Mouse (Mus musculus): ENCODE data around the gene Snx33. TPM values are rescaled to one million over a fixed set of nuclear protein-coding genes. Genes with fewer than 3 reads are reported as not detected.

Gene Snx33
- total and polyA plus RNA-seq, 3 experiments: 1.7 to 3.2 (median 2.6) TPM

DNA sequence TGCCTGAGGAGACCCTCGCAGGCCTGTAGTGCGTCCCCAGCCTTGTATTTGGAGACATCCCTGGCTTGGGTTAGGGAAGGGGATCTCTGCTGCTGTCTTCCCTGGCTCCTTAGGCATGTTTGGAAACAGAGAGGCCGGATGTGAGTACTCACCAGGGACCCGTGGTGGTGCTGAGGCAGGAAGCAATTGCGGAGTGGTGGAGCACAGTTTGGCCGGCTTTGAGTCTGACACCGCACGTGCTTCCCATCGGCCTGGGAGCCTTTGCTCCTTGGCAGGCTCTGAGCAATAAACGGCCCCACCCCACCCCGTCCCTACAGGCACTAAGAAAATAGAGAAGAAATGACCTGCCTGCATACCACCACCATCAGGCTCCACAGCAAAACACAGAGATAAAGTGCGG lies 45.4 kb downstream of the Snx33 start:
- TF ChIP-seq E2F4 (IDR thresholded peaks at IDR 0.05; ENCODE audit: insufficient replicate concordance, low read depth, low read length): no peak
- TF ChIP-seq EP300 (IDR thresholded peaks at IDR 0.05; ENCODE audit: low read length): no peak
- dilution Hi-C loops (cut with MboI; ENCODE audit: extremely low pct_ligation_motif_present, extremely low pct_unique_long_range_greater_than_20kb, low sequenced_read_pairs): no loop called here

DNA sequence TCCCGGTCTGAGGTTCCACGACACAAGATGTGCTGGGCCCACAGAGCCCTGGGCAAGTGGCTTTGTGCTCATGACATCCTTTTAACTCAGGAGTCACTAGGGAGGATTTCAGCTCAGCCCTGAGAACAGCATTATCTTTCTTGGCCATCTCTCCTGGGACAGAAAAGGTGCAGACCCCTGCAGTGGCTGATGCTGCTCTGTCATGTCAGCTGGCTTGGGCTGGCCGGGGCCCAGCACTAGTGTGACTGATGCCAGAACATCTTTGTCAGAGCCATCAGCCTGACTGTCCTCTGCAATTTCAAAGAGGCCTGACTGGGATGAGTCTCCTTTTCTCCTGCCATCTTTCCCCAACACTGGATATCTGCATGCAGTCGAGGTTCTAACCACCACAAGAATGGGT lies 45.9 kb downstream of the Snx33 start:
- Histone ChIP-seq H3K36me3 (replicated peaks in 1 of 2; ENCODE audit: control insufficient read depth in 1 of 2, insufficient read depth in 1 of 2, low read length in 1 of 2) (no peaks in the 10 kb centered on the region), H3K79me2 (replicated peaks; ENCODE audit: control insufficient read depth, extremely low read depth, insufficient read depth, poor library complexity, severe bottlenecking) (no peaks in the 10 kb centered on the region), H3K9me3 (replicated peaks; ENCODE audit: low read length) (no peaks in the 10 kb centered on the region), H3K27ac (ENCODE audit: insufficient read depth, low read depth) (no peak overlapping the region), H3K27me3 (replicated peaks) (peaks cover 66% of the 10 kb centered on the region), H3K4me3 (replicated peaks in 1 of 3; ENCODE audit: low read depth in 2 of 3, low read length in 2 of 3, poor library complexity in 1 of 3) (no peak overlapping the region), H3K9ac (ENCODE audit: insufficient read depth, low read depth) (no peak overlapping the region), H3K4me1 (ENCODE audit: control insufficient read depth in 1 of 2, insufficient read depth in 2 of 2) (peaks cover 9 to 11% of the 10 kb centered on the region in 2 experiments; a peak in 3 of 4 replicates), H3K4me2 (ENCODE audit: insufficient read depth, low read depth, poor library complexity, severe bottlenecking) (no peak overlapping the region)
- no peak for TF ChIP-seq TCF12 (IDR thresholded peaks at IDR 0.05; ENCODE audit: low read depth, low read length)
- TF ChIP-seq JUND (conservative IDR thresholded peaks at IDR 0.05; ENCODE audit: low read depth, low read length): no peak
- no peak for TF ChIP-seq E2F4 (IDR thresholded peaks at IDR 0.05; ENCODE audit: insufficient replicate concordance, low read depth, low read length)
- TF ChIP-seq TBP (conservative IDR thresholded peaks at IDR 0.05; ENCODE audit: low read depth, low read length): no peak
- no peak for TF ChIP-seq RCOR1 (conservative IDR thresholded peaks at IDR 0.05; ENCODE audit: low read depth, low read length)
- no peak for TF ChIP-seq BHLHE40 (IDR thresholded peaks at IDR 0.05; ENCODE audit: low read depth, low read length)
- TF ChIP-seq POLR2AphosphoS2 (IDR thresholded peaks at IDR 0.05; ENCODE audit: low read depth, low read length): no peak
- TF ChIP-seq PAX5 (IDR thresholded peaks at IDR 0.05; ENCODE audit: low read length): no peak
- TF ChIP-seq MXI1 (IDR thresholded peaks at IDR 0.05; ENCODE audit: low read depth, low read length): no peak
- TF ChIP-seq MAZ (IDR thresholded peaks at IDR 0.05; ENCODE audit: low read depth, low read length): no peak
- no peak for TF ChIP-seq KAT2A (IDR thresholded peaks at IDR 0.05; ENCODE audit: insufficient replicate concordance, low read length)
- no peak for TF ChIP-seq HCFC1 (IDR thresholded peaks at IDR 0.05; ENCODE audit: low read depth, low read length)
- TF ChIP-seq CHD2 (IDR thresholded peaks at IDR 0.05; ENCODE audit: low read length): no peak
- TF ChIP-seq MAFK (IDR thresholded peaks at IDR 0.05; ENCODE audit: insufficient replicate concordance, low read length): no peak
- dilution Hi-C loops (cut with MboI; ENCODE audit: extremely low pct_ligation_motif_present, extremely low pct_unique_long_range_greater_than_20kb, low sequenced_read_pairs) (no loop called here), in situ Hi-C loops (cut with MboI; ENCODE audit: low pct_ligation_motif_present, low pct_unique_long_range_greater_than_20kb, low sequenced_read_pairs) (no loop called here)
- DNase-seq (ENCODE audit: extremely low read depth): no peak

More for the DNA sequence above, 45.4 kb downstream of the Snx33 start:
- Histone ChIP-seq H3K79me2 (replicated peaks; ENCODE audit: control insufficient read depth, extremely low read depth, insufficient read depth, poor library complexity, severe bottlenecking) (no peaks in the 10 kb centered on the region), H3K27me3 (replicated peaks) (peaks cover 70% of the 10 kb centered on the region), H3K9ac (ENCODE audit: insufficient read depth, low read depth) (no peak overlapping the region), H3K36me3 (replicated peaks in 1 of 2; ENCODE audit: control insufficient read depth in 1 of 2, insufficient read depth in 1 of 2, low read length in 1 of 2) (no peaks in the 10 kb centered on the region), H3K27ac (ENCODE audit: insufficient read depth, low read depth) (no peak overlapping the region), H3K4me3 (replicated peaks in 1 of 3; ENCODE audit: low read depth in 2 of 3, low read length in 2 of 3, poor library complexity in 1 of 3) (no peak overlapping the region), H3K4me2 (ENCODE audit: insufficient read depth, low read depth, poor library complexity, severe bottlenecking) (no peak overlapping the region), H3K4me1 (ENCODE audit: control insufficient read depth in 1 of 2, insufficient read depth in 2 of 2) (peaks cover 10 to 11% of the 10 kb centered on the region in 2 experiments; a peak in 3 of 4 replicates), H3K9me3 (replicated peaks; ENCODE audit: low read length) (no peaks in the 10 kb centered on the region)
- no peak for DNase-seq (ENCODE audit: extremely low read depth)
- in situ Hi-C loops (cut with MboI; ENCODE audit: low pct_ligation_motif_present, low pct_unique_long_range_greater_than_20kb, low sequenced_read_pairs): no loop called here

Data from CH12.LX (cell line).